Mouse (Mus musculus) neural tube, embryonic 12.5 days (tissue): ENCODE data around the gene Sipa1l3. TPM values are rescaled to one million over a fixed set of nuclear protein-coding genes. Genes with fewer than 3 reads are reported as not detected.

Experiments
- ATAC-seq: fragments of 200-750 bp; cut with Nextera tagmentation; 2 replicates; pipeline ENCODE4 v1.8.0; 2017; ENCODE audit warnings: low read depth, mild to moderate bottlenecking, moderate TSS enrichment, moderate library complexity; ENCODE audit not compliant: low FRiP score
- H3K27ac ChIP-seq: fragments of 300-500 bp; sonication (generic); 2 replicates; pipeline ENCODE4 v1.5.1; 2016
- H3K27me3 ChIP-seq: fragments of 300-500 bp; sonication (generic); replicated peaks from 2 replicates; pipeline ENCODE4 v1.6.1; 2016; ENCODE audit warnings: mild to moderate bottlenecking
- H3K36me3 ChIP-seq: fragments of 300-500 bp; sonication (generic); 2 replicates; pipeline ENCODE4 v1.6.1; 2016; ENCODE audit warnings: mild to moderate bottlenecking
- H3K4me1 ChIP-seq: fragments of 300-500 bp; sonication (generic); 2 replicates; pipeline ENCODE4 v1.6.1; 2016
- H3K4me2 ChIP-seq: fragments of 300-500 bp; sonication (generic); replicated peaks from 2 replicates; pipeline ENCODE4 v1.6.1; 2016; ENCODE audit warnings: mild to moderate bottlenecking
- H3K4me3 ChIP-seq: fragments of 300-500 bp; sonication (generic); 2 replicates; pipeline ENCODE4 v1.5.1; 2016
- H3K9ac ChIP-seq: fragments of 300-500 bp; sonication (generic); 2 replicates; pipeline ENCODE4 v1.6.1; 2016; ENCODE audit warnings: mild to moderate bottlenecking
- H3K9me3 ChIP-seq: fragments of 300-500 bp; sonication (generic); 2 replicates; pipeline ENCODE4 v1.6.1; 2016; ENCODE audit warnings: mild to moderate bottlenecking
- WGBS: fragments of 180-500 bp; shearing (Covaris S2); methylation state at CpG from one replicate; pipeline ENCODE4 v1.1.7; 2016; 5-methylcytosine and 5-hydroxymethylcytosine counted together
- polyA plus RNA-seq: library from polyadenylated mRNA; unstranded; fragments of >200 nt; fragmentation: Nextera tagmentation; extraction: Ambion mirVana; gene quantifications from 2 replicates; pipeline ENCODE4 v1.2.1, GENCODE M21; 2016

Gene Sipa1l3
- polyA plus RNA-seq, 1 experiment from 2014 or later, result 10.8 TPM

DNA sequence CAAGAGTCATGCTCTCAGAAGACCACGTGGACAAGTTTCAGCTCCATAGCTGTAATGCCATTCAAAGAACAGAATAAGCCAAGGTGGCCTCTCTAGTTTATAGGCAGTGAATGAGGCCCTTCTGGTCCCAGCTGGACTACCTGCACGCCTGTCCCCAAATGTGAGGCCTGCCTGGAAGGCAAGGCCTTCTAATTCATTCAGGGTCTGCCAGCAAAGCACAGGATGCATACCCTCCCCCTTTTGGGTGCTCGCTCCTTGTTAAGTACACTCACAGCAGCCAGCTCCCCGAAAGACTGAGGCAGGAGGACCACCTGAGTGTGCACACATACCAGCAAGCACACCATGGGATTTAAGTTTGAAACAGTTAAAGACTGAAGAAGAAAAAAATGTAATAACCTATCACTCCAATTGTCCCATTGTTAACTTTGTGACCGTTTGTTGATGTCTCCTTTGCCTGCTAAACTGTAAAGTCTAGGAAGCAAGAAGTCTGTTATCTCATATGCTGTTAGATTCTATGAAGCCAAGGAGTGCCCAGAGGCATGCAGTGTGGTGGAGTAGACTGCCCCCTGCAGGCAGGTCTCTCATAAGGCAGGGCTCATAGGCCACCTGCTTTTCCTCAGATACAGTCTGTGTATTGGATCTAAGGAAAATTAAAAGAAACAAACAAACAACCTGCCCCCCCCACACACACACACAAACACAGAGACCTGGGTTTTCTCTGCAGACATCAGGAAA lies 3.6 kb upstream of the Sipa1l3 start:
- H3K4me3 ChIP-seq, result no peak overlapping the region
- H3K27me3 ChIP-seq, result no peaks in the 10 kb centered on the region
- no peaks in the 10 kb centered on the region for H3K9me3 ChIP-seq
- H3K4me1 ChIP-seq, result peaks cover 13% of the 10 kb centered on the region
- no peak overlapping the region for H3K27ac ChIP-seq
- H3K9ac ChIP-seq, result no peak overlapping the region
- 61% methylated on average over 5 of the region's 5 CpGs for WGBS
- H3K4me2 ChIP-seq, result no peak overlapping the region
- no peak for ATAC-seq
- H3K36me3 ChIP-seq, result no peaks in the 10 kb centered on the region

GRCm38 (mm10) chr7:29521365-29521764 lies 2.9 kb upstream of the Sipa1l3 start:
- Histone ChIP-seq H3K4me1 (peaks cover 18% of the 10 kb centered on the region), H3K4me3 (no peak overlapping the region), H3K36me3 (no peaks in the 10 kb centered on the region), H3K4me2 (no peak overlapping the region), H3K9me3 (no peaks in the 10 kb centered on the region), H3K9ac (no peak overlapping the region), H3K27me3 (no peaks in the 10 kb centered on the region), H3K27ac (no peak overlapping the region)
- whole genome bisulfite sequencing, result 79% methylated on average over 5 of the region's 5 CpGs
- ATAC-seq, result no peak

DNA sequence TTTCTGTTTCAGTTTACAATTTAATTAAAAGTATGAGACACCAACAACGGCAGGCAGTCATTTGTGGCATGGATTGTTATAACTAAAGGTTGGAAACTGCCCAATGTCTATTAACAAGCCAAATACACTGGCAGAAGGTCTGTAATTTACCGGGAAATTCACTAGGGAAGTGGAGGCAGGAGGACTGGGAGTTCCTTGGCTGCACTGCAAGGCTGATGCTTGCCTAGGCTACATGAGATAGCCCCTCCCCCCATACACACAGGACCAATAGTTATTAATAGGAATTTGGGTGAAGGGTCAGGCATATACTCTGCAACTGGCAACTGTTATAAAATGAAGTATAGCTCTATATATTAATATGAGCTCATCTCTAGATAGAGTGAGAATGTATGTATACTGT lies 2.4 kb upstream of the Sipa1l3 start:
- no peaks in the 10 kb centered on the region for H3K27me3 ChIP-seq
- H3K4me3 ChIP-seq, result no peak overlapping the region
- H3K27ac ChIP-seq, result no peak overlapping the region
- no peak overlapping the region for H3K4me2 ChIP-seq
- no peaks in the 10 kb centered on the region for H3K36me3 ChIP-seq
- H3K4me1 ChIP-seq, result peaks cover 20% of the 10 kb centered on the region
- no peak for ATAC-seq
- no peak overlapping the region for H3K9ac ChIP-seq
- H3K9me3 ChIP-seq, result no peaks in the 10 kb centered on the region
- WGBS, result 87% methylated on average over 2 of the region's 2 CpGs

DNA sequence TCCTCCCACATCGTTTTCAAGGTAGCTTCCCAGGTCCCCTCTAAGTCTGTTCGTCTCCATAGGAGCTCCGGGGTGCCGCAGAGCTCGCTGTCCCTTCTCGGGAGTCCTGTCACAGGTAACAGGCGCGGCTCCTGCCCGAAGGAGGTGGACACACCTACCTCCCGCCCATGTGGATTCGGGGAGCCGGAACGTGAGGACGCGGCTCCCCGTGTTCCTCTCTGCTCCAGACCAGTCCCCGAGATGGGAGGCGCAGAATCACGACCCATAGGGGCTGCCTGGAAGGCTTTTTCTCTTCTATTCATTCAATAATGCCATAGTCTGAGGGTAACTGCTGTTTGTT lies 740 bp upstream of the Sipa1l3 start:
- Histone ChIP-seq H3K9ac (peak overlapping the region; percentile 64), H3K4me1 (peaks cover 25% of the 10 kb centered on the region), H3K9me3 (no peaks in the 10 kb centered on the region), H3K27me3 (no peaks in the 10 kb centered on the region), H3K4me3 (peak overlapping the region; percentile 89), H3K36me3 (no peaks in the 10 kb centered on the region), H3K4me2 (peak overlapping the region; percentile 82), H3K27ac (peak overlapping the region; percentile 28; the same call in 1 of the 2 replicates)
- ATAC-seq, result peak; percentile 8; the same call in 1 of the 2 replicates
- under 1% methylated on average over 19 of the region's 19 CpGs for WGBS

- H3K9ac ChIP-seq, result peak overlapping the region; percentile 78
- H3K4me2 ChIP-seq, result peak overlapping the region; percentile 82
- H3K4me1 ChIP-seq, result peaks cover 25% of the 10 kb centered on the region
- H3K27me3 ChIP-seq, result no peaks in the 10 kb centered on the region
- H3K36me3 ChIP-seq, result no peaks in the 10 kb centered on the region
- WGBS, result under 1% methylated on average over 28 of the region's 28 CpGs
- H3K4me3 ChIP-seq, result peak overlapping the region; percentile 89
- no peak overlapping the region for H3K27ac ChIP-seq
- ATAC-seq, result no peak; the same call in 1 of the 2 replicates
- H3K9me3 ChIP-seq, result no peaks in the 10 kb centered on the region
These were observed 404 bp downstream of the Sipa1l3 start for GRCm38 (mm10) chr7:29518054-29518420.

GRCm38 (mm10) chr7:29517178-29517577 lies 1.3 kb downstream of the Sipa1l3 start:
- Histone ChIP-seq H3K9me3 (no peaks in the 10 kb centered on the region), H3K4me1 (peaks cover 25% of the 10 kb centered on the region), H3K9ac (0 out of 2 replicates have a peak overlapping the region, but pooled peaks have one; percentile 8), H3K27ac (no peak overlapping the region), H3K4me2 (peak overlapping the region; percentile 82), H3K4me3 (no peak overlapping the region; the same call in 1 of the 2 replicates), H3K27me3 (no peaks in the 10 kb centered on the region), H3K36me3 (no peaks in the 10 kb centered on the region)
- 66% methylated on average over 5 of the region's 5 CpGs for WGBS
- ATAC-seq, result no peak

- Histone ChIP-seq H3K4me3 (no peak overlapping the region), H3K9me3 (no peaks in the 10 kb centered on the region), H3K9ac (no peak overlapping the region), H3K36me3 (no peaks in the 10 kb centered on the region), H3K27ac (no peak overlapping the region), H3K4me2 (no peak overlapping the region), H3K4me1 (peaks cover 38% of the 10 kb centered on the region), H3K27me3 (no peaks in the 10 kb centered on the region)
- ATAC-seq, result no peak
- 86% methylated on average over 3 of the region's 3 CpGs for WGBS
These were observed 2.8 kb downstream of the Sipa1l3 start for GRCm38 (mm10) chr7:29515652-29516051.

DNA sequence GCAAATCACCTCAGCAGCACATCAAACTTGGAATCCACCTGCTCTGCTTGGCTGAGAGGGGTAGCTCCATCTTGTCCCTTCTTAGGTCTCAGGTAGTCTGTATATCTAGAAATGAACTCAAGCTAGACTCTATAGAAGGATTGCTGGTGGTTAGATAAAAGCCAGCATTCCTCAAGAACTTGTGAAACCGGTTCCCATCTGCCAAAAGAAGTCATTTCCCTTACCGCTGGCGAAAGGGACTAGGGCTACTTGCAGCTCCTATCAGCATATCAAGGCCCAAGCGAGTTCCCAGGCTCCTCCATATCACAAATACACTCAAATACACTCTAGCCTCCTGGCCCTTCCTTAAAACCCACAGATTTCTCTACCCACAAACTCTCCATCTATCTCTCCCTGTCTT lies 5.7 kb downstream of the Sipa1l3 start:
- peaks cover 33% of the 10 kb centered on the region for H3K4me1 ChIP-seq
- ATAC-seq, result no peak
- no peak overlapping the region for H3K9ac ChIP-seq
- no peaks in the 10 kb centered on the region for H3K27me3 ChIP-seq
- H3K27ac ChIP-seq, result no peak overlapping the region
- H3K36me3 ChIP-seq, result no peaks in the 10 kb centered on the region
- no peaks in the 10 kb centered on the region for H3K9me3 ChIP-seq
- no peak overlapping the region for H3K4me3 ChIP-seq
- WGBS, result 61% methylated on average over 4 of the region's 4 CpGs
- no peak overlapping the region for H3K4me2 ChIP-seq

DNA sequence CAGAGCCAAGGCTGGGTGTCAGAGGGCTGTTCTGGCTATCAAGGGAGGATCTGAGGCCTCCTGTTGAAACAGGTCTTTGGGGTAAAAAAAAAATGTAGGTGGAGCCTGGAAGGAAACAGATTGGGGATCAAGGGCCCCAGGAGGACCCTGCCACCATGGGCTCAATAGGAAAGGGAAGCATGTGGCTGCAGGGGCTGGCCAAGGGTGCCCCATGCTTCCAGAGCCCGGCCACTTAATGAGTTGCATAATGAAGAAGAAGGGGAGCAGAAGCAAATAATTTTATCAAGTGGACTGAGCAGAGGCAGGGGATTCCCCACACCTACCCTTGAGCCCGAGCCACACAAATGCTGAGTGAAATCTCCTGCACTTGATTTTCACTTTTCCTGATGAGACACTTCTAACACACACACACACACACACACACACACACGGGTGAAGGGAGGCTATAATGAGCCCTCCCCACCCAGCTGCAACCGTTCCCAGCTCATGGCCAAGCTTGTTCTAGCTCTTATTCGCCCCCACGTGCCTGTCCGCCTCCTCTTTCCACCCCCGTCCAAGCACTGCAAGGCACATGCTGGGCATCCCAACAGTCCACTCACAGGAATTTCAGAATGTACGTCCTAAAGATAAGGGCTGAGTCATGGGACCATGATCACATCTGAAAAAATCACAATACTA lies 6.7 kb downstream of the Sipa1l3 start:
- Histone ChIP-seq H3K27me3 (no peaks in the 10 kb centered on the region), H3K4me1 (peaks cover 23% of the 10 kb centered on the region), H3K36me3 (no peaks in the 10 kb centered on the region), H3K4me2 (no peak overlapping the region), H3K9ac (no peak overlapping the region), H3K4me3 (no peak overlapping the region), H3K9me3 (no peaks in the 10 kb centered on the region), H3K27ac (no peak overlapping the region)
- 53% methylated on average over 9 of the region's 9 CpGs for WGBS
- ATAC-seq, result no peak

DNA sequence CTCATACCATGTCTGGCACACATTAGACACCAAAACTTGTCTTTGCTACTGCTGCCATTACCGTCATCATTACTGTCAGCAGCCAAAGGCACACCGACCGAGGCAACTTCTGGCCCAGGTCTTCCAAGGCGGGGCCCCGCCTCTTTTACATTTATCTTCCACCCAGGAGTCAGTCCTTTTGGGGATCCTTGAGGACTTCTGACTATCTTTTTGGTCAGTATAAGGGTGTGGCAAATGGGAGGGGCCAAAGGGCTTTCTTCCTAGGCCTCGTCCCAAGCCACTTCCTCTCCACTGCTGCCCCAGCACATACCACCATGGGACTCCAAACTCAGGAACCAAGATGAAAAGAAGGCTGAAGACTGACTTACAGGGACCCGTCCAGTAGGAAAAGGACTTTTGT lies 9.9 kb downstream of the Sipa1l3 start:
- H3K27ac ChIP-seq, result no peak overlapping the region
- no peaks in the 10 kb centered on the region for H3K36me3 ChIP-seq
- no peak overlapping the region for H3K9ac ChIP-seq
- H3K4me1 ChIP-seq, result peaks cover 26% of the 10 kb centered on the region
- no peak overlapping the region for H3K4me2 ChIP-seq
- H3K4me3 ChIP-seq, result no peak overlapping the region
- ATAC-seq, result no peak
- H3K9me3 ChIP-seq, result no peaks in the 10 kb centered on the region
- 83% methylated on average over 7 of the region's 7 CpGs for WGBS
- H3K27me3 ChIP-seq, result no peaks in the 10 kb centered on the region

DNA sequence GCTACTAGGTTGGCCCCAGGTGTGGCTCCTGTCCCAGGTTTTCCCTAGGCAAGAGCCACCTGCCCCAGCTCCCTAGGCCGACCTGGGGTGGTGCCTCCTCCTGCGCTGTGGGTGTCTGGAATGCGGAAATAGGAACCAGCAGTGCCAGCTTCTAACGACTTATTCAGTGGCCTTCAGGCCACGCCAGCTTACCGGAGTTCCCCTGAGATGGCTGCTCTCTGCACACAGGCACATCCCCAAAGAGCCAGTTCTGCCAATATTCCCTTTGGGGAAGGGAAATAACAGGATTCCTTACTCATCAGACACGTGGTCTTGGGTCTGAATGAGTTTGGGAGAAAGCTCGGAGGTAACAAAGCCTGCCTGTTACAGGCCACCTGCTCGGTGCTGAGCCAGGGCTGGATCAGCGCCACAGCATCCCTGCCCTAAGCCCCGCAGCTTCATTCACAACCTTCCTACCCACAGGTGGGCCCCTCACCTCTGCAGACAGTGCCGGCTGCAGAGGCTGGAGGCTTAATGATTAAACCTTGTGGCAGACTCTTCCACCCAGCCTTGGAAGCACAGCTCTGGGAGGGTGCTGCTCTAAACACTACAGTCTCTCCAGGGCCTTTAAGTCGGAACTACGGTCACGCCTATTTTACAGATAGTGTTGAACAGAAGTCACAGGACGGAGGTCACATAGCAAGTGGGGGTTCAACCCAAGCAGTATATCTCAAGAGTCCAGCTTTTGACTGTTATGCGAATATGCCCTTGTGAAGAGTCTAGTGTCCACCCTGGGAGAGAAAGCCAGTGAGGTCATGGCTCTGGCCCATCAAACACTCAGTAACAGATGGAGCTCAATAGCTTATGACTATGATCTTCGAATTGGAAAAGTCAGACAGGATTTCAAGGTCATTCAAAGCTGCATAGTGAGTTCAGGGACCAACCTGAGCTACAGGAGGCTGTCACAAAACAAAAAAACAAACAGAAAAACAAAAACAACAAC lies 12.8 kb downstream of the Sipa1l3 start:
- Histone ChIP-seq H3K36me3 (no peaks in the 10 kb centered on the region), H3K4me3 (no peak overlapping the region), H3K9me3 (no peaks in the 10 kb centered on the region), H3K4me1 (peaks cover 13% of the 10 kb centered on the region), H3K27ac (no peak overlapping the region), H3K27me3 (no peaks in the 10 kb centered on the region), H3K9ac (no peak overlapping the region), H3K4me2 (peak overlapping the region; percentile 30; the same call in 1 of the 2 replicates)
- ATAC-seq, result no peak
- WGBS, result 23% methylated on average over 18 of the region's 18 CpGs

- Histone ChIP-seq H3K4me1 (peaks cover 13% of the 10 kb centered on the region), H3K4me2 (no peak overlapping the region), H3K27ac (no peak overlapping the region), H3K4me3 (no peak overlapping the region), H3K9me3 (no peaks in the 10 kb centered on the region), H3K36me3 (no peaks in the 10 kb centered on the region), H3K27me3 (no peaks in the 10 kb centered on the region), H3K9ac (no peak overlapping the region)
- ATAC-seq, result no peak
- 76% methylated on average over 7 of the region's 7 CpGs for WGBS
These were observed 13.7 kb downstream of the Sipa1l3 start for GRCm38 (mm10) chr7:29504683-29505290.
